Mouse (Mus musculus) urinary bladder, postnatal 4 days (tissue): ENCODE data around the gene Sec14l5.
"Not testable (repeated sequence)": the region's sequence is repeated elsewhere in the genome, so short reads cannot be mapped to it uniquely, and the experiment has no call there.

Source experiments
- DNase-seq, 2 experiments: peaks; one replicate each; pipeline ENCODE4 v3.0.0; 2021 to 2022; ENCODE audit warnings: low spot score in 2 of 2

Sec14l5 gene

DNA sequence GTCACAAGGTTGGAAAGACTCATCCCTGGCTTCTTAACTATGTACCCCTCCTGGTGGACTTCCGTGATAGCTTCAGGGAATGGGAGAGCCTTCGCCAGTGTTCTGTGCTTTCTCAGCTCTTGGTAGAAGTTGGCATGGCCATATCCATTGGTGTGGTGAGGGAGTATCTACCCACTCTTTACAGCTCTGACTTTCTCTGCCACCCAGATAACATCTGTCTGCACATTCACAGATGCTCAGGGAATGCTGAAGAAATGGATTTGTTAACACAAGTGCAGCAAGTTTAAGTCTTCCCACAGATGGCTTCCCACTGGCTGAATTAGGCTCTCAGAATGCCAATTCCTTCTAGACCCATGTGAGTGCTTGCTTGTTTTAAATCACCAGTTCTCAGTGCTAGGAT, 67.2 kb downstream of the Sec14l5 start:
- no peak for DNase-seq

DNA sequence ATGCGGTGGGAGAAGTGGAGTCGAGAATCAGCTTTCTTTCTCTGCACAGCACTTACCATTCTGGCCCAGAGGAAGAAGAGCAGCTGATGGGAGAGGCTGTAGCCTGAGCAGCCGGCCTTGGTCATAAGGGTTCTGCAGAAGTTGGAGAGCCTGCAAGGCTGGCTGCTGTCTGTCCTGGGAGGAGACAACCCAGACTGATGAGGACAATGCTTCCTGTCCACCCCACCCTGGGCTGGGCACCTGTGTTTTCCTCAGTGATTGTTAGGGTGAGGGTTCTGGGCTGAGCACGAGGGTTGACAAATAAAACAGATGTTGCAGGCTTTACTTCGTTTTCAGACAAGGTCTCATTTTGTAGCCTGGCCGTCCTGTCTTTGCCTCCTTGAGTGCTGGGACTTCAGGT, 69.8 kb downstream of the Sec14l5 start:
- DNase-seq = no peak

- DNase-seq = no peak
Measured at GRCm38 (mm10) chr16:5217341-5218133, 70.6 kb downstream of the Sec14l5 start.

- no peak for DNase-seq
Measured at GRCm38 (mm10) chr16:5221403-5221802, 74.5 kb downstream of the Sec14l5 start.

DNA sequence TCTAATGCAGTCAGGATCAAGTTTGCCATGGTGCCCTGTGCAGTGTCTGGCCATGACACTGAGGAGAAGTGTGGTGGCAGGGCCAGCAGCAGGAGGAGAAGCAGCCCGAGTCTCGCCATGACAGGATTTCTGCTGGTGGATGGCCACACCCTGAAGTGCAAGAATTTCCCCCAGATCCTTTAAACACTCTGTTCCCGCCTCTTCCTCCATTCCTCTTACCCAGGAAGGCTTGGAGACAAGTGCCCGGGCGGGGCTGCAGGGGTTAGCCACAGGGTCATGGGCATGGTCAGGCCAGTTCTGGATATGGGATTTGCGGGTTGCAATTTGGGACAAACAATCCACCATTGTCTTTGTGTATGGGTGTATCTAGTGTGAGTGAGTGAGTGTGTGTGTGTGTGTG, 75.2 kb downstream of the Sec14l5 start, which contains the start of gene AU021092:
AU021092 (minus strand) TSS at position 160 of the 400 bp plus-strand sequence.
- no peak for DNase-seq

- DNase-seq = not testable (repeated sequence)
Measured at GRCm38 (mm10) chr16:5226534-5226933, 79.6 kb downstream of the Sec14l5 start.

- not testable (repeated sequence) for DNase-seq
Measured at GRCm38 (mm10) chr16:5227501-5227900, 80.6 kb downstream of the Sec14l5 start.

DNA sequence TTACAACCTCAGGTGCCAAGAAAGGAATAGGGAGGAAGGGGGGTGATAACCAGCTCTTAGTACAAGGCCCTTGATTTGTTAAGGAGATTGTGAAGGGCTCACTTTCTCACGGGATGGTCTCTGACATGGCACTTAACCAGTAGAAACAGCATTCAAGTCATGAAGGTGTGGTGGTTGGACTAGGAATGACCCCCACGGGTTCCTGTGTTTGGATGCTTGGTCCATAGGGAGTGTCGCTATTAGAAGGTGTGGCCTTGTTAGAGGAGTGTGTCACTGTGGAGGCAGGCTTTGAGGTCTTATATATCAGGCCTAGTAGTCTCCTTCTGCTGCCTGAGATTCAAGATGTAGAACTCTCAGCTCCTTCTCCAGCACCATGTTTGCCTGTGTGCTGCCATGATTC, 81.2 kb downstream of the Sec14l5 start:
- not testable (repeated sequence) for DNase-seq

GRCm38 (mm10) chr16:5232982-5233381, 86.1 kb downstream of the Sec14l5 start:
- no peak for DNase-seq

DNA sequence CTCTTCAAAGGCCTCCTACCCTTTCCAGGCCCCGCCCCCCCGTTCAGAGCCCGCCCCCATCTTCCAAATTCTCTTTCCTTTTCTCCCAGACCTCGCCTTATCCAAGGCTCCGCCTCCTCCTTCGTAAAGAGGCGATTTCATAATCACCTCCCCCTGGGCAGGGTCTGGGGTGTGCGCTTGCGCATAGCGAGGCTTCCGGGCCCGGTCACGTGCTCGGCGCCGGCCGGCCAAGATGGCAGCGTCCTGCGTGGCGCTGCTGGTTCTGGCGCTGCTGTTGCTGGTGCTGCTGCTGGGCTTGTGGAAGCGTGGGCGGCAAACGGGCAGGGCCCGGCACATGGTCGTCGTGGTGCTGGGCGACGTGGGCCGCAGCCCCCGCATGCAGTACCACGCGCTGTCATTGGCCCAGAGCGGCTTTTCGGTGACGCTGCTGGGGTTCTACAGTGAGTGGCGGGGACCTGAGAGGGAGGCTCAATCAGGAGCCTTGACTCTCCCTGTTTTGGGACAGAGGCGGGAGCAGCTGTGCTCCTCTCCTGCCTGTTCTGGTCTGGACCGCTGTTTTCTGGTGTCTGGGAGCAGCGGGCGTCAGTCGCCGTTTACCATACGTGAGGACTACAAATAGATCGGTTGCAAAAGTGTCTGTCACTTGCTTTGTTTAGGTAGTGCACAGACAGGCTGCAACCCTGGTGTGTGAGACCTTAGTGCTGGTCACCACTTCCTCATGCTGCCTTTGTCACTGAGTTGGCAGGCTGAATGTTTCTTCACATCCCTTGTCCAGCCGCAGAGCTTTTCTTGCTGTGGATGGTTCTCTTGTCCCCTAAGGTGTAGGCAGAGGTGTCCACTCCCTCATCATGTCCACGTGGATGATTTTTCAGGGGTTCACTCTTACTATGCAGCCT, 86.8 kb downstream of the Sec14l5 start, which contains the start of gene Alg1:
Alg1 (plus strand) TSS at position 204 of the 896 bp plus-strand sequence.
- peak; percentile 93 to 94 for DNase-seq
